Mouse (Mus musculus) midbrain, embryonic 13.5 days (tissue): ENCODE measurements around the gene Als2cl. TPM values are rescaled to one million over a fixed set of nuclear protein-coding genes. Genes with fewer than 3 reads are reported as not detected.

Source experiments
- microRNA-seq: library from miRNA; unstranded; fragments of <30 nt; microRNA quantifications from one replicate; pipeline ENCODE4, GENCODE M21; 2016
- polyA plus RNA-seq: library from polyadenylated mRNA; unstranded; fragments of >200 nt; fragmentation: Nextera tagmentation; extraction: Ambion mirVana; gene quantifications from 2 replicates; pipeline ENCODE4 v1.2.1, GENCODE M21; 2015

The Als2cl gene
- polyA plus RNA-seq, 1 experiment from 2014 or later = 0.98 TPM

Small RNA genes within 50 kb of the gene (microRNA-seq; reads per million reads assigned to microRNA genes)
- gene Gm24269 = not detected

Other genes with a start within 250 kb of the Als2cl start
- 2.0 and 3.1 TPM in 2 replicates for gene Nbeal2, start 225.7 kb upstream of the Als2cl start, polyA plus RNA-seq
- 136 and 140 TPM in 2 replicates for gene Ccdc12, start 223.4 kb upstream of the Als2cl start, polyA plus RNA-seq
- gene Myl3, start 138.0 kb upstream of the Als2cl start, polyA plus RNA-seq = not detected in 2 replicates
- 9.2 and 11.2 TPM in 2 replicates for gene Pth1r, start 132.7 kb upstream of the Als2cl start, polyA plus RNA-seq
- gene Prss42, start 81.7 kb upstream of the Als2cl start, polyA plus RNA-seq = not detected in 2 replicates
- not detected in 2 replicates for gene Prss44, start 65.9 kb upstream of the Als2cl start, polyA plus RNA-seq
- gene Prss43, start 53.2 kb upstream of the Als2cl start, polyA plus RNA-seq = not detected in 2 replicates
- not detected in 2 replicates for gene Prss45, start 45.3 kb upstream of the Als2cl start, polyA plus RNA-seq
- gene Prss46, start 35.4 kb upstream of the Als2cl start, polyA plus RNA-seq = not detected in 2 replicates
- 0.24 TPM in 1 of 2 replicates, not detected in the other for gene Prss50, start 21.9 kb upstream of the Als2cl start, polyA plus RNA-seq
- 0.49 and 0.74 TPM in 2 replicates for gene Tmie, start 243 bp downstream of the Als2cl start, polyA plus RNA-seq
- gene Fam240a, start 37.0 kb downstream of the Als2cl start, polyA plus RNA-seq = not detected in 2 replicates
- not detected in 2 replicates for gene Tdgf1, start 66.3 kb downstream of the Als2cl start, polyA plus RNA-seq
- gene Lrrc2, start 71.7 kb downstream of the Als2cl start, polyA plus RNA-seq = 0.30 and 0.71 TPM in 2 replicates
- gene Rtp3, start 110.7 kb downstream of the Als2cl start, polyA plus RNA-seq = not detected in 2 replicates
- gene Ltf, start 139.4 kb downstream of the Als2cl start, polyA plus RNA-seq = 0.54 and 0.61 TPM in 2 replicates
- 1.8 and 2.1 TPM in 2 replicates for gene Ccrl2, start 177.6 kb downstream of the Als2cl start, polyA plus RNA-seq
- 44.8 and 47.6 TPM in 2 replicates for gene Lrrfip2, start 237.7 kb downstream of the Als2cl start, polyA plus RNA-seq